Mouse (Mus musculus) testis, postnatal 14 days (tissue): ENCODE data around the gene Gin1.
"Not testable (repeated sequence)": the region's sequence is repeated elsewhere in the genome, so short reads cannot be mapped to it uniquely, and the experiment has no call there.

Source experiments
- DNase-seq: peaks from one replicate; pipeline ENCODE4 v3.0.0; 2021; ENCODE audit warnings: low spot score

The Gin1 gene

GRCm38 (mm10) chr1:97769904-97770753 is at the start of gene Gin1, which contains the start of gene Ppip5k2:
Gene Gin1, plus strand, starts transcription at chr1:97770172.
Gene Ppip5k2, minus strand, starts transcription at chr1:97770411.
- DNase-seq = peak; percentile 95

DNA sequence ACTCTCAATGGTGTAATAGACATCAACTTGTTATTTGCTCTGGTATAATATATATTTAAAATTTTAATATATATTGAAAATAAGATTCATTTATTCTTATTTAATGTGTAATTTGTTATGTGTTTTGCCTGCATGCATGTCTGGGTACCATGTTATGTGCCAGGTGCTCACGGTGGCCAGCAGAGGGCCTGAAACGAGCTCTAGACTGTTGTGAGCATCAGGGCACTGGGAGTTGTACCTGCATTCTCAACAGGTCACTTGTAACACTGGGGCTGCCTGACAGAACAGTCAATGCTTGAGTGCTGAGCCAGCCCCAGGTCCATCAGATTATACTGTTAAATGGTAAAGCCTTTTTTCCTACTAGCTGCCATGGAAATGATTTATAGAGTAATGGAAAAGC is 43.2 kb upstream of the Gin1 start:
- DNase-seq = no peak

- no peak for DNase-seq
Observed at GRCm38 (mm10) chr1:97729339-97729738, 40.6 kb upstream of the Gin1 start.

- DNase-seq = no peak
Observed at GRCm38 (mm10) chr1:97743063-97743462, 26.9 kb upstream of the Gin1 start.

DNA sequence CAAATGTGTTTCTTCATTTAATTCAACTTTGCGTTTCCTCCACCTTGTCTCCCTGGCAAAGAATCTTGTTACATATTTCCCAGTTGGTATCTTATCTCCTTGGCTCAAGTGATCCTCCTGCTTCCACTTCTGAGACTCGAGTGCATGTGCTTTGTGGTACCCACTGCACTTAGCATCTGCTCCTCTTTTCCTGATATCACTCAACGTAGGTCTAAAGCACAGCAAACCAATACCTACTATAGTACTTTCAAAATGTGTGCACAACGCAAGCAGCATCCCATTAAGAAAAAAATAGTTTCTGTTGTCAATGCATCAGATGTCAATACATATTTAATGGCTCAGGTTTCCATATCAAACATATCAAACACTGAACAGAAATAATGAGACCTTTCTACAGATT is 24.3 kb upstream of the Gin1 start:
- DNase-seq = no peak

DNA sequence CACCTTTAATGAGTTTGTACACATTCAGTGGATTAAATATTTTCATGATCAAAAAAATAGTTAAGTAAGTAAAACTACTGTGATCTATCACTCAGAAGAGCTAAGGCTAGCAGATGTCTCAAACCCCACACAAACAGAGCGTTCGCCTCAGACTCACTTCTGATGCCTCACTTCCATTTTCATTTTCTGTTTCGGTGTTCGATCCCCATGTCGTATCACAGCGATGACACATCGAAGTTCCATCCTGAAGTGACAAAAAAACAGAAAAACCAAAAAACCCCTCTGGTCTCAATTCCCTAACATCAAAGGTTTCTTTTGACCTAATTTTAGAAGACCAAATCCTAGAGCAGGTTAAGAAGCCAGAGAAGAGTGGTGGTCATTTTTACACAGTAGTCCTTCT is 23.7 kb upstream of the Gin1 start:
- DNase-seq = no peak

DNA sequence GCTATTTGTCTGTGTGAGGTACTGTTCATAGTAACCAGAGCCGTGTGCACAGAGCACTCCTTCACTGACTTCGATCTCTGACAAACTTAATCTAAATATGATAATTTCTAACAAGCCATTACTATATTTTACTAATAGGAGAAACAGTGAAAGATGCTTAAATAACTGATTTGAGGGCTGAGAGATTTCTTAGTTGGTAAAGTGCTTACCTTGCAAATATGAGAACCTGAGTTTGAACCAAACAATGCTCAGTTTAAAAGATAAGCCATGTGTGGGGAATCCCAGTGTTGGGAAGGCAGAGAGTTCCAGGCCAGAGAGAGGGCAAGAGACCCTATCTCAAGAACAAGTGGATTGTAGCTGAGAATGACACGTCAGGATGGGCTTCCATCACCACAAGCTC is 21.8 kb upstream of the Gin1 start:
- DNase-seq = no peak

DNA sequence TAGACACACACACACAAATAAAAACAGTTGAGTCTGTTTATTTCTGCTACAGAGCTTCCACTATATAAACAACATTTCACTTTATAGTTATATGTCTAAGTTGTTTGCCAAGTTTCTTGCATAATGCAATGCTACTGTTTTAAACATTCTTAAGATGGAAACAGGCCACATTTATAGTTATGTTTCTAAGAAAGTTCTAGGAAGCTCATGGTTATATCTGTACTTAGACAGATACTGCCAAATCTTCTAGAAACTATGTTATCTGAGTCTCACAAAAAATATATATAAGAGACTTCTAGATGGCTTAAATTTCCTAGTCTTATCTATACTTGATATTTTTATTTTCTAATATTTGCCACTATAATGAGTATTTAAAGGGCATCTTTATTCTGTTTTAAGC is 16.8 kb upstream of the Gin1 start:
- no peak for DNase-seq

DNA sequence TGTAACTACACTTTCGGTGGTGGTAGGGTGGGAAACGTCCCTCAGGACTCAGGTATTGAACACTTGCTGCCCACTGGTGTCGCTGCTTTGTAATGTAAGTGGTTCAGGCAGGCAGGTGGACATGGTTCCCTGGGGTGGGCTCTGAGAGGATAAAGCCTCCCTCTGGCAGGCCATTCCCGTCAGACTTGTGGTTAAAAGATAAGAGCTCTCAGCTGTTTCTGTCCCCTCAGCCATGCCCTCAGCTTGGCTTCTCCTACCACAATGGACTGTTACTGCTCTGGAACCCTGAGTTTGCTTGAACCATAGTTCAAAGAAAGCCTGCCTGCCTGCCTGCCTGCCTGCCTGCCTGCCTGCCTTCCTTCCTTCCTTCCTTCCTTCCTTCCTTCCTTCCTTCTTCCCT is 15.6 kb upstream of the Gin1 start:
- no peak for DNase-seq

DNA sequence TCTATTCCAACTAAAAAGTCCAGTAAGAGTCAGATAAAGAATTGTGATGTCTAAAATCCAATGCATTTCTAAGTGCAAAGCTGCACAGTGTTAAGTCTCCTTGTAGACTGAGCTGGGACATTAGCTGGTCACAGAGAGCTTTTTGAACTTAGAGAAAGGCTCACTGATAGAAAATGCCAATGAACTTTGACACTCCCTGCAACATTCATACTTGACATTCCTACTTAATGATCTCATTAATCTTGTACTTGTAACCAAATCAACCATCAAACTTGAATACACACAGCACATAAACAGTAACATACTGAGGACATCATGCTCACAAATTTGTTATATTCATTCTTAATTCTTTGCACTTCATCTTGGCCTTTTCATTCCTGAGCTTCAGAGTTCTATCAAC is 10.1 kb upstream of the Gin1 start:
- no peak for DNase-seq

GRCm38 (mm10) chr1:97760598-97760997 is 9.4 kb upstream of the Gin1 start:
- no peak for DNase-seq

- no peak for DNase-seq
Observed at GRCm38 (mm10) chr1:97761477-97761876, 8.5 kb upstream of the Gin1 start.

DNA sequence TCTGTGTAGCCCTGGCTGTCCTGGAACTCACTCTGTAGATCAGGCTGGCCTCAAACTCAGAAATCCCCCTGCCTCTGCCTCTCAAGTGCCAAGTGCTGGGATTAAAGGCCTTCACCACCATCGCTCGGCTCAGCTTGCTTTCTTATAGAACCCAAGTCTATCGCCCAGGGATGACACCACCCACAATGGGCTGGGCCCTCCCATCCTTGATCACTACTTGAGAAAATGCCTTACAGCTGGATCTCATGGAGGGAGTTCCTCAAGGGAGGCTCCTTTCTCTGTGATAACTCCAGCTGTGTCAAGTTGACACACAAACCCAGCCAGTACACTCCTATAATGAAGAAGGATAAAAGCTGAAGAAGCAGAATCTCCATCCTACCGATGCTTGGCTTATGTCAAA is 4.3 kb upstream of the Gin1 start:
- not testable (repeated sequence) for DNase-seq

GRCm38 (mm10) chr1:97768089-97768488 is 1.9 kb upstream of the Gin1 start:
- no peak for DNase-seq

GRCm38 (mm10) chr1:97768906-97769293 is 1.1 kb upstream of the Gin1 start:
- DNase-seq = no peak

DNA sequence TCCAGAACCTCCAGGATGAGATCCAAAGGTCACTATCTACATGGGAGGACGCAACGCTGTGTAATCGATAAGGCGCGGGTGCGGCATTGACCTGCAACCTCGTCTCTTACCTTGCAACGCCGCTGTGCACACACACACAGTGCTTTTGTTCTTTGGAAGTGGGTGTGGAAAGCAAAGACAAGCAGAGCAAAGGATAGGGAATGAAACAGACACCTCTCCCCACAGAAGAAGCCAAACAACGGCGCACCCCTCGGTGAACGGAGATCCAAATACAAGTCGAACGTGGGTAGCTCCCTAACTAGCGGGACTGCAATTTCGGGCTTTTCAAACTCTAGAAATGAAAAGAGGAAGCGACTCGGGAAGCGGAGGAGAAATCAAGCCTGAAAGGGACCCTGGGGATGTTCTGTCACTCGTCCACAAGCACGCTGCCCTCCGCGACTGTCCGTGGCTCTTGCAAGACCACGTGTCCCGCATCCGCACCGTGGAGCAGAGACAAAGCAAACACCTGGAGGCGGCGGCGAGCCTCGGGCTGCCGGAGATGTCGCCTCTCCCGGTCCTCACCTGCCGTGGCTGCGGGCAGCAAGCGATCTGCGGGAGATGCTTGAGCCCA is 573 bp upstream of the Gin1 start:
- peak; percentile 28 for DNase-seq

DNA sequence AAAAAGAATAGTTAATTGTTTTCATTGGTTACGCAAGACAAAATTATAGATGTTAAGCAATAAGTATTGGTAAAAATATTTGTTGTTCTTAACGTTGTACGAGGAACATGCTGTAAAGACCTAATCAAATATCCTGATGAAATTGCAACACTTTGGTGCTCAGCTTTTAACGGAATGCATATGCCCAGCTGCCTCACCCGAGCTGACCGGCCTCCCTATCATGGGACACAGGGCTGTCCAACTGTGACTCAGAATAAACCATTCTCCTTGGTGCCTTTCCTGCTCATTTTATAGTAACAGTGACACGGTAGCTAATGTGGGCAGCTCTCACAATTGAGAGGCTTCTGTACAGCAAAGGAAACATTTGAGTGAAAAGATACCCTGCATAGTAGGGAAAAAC is 1.1 kb downstream of the Gin1 start:
- DNase-seq = no peak

DNA sequence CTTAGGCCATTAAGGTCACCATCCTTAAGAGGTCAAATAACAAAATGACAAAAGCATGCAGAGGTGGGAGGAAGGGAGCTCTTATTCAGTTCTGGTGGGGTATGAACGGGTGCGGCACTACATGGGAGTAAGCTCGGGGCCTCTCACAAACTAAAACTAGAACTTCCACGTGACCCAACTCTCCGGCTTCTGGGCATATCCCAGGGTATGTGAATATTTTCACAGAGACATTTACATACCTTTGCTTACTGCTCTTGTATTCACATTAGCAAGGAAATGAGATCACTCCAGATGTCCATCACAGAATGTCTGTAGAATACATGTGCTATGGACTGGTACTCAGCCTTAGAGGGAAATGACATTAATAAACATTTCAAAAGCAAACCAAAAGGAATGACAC is 1.8 kb downstream of the Gin1 start:
- DNase-seq = no peak

GRCm38 (mm10) chr1:97773362-97773761 is 3.4 kb downstream of the Gin1 start:
- DNase-seq = no peak

GRCm38 (mm10) chr1:97773973-97774372 is 4.0 kb downstream of the Gin1 start:
- no peak for DNase-seq

GRCm38 (mm10) chr1:97781674-97782073 is 11.7 kb downstream of the Gin1 start:
- no peak for DNase-seq

- no peak for DNase-seq
Observed at GRCm38 (mm10) chr1:97784928-97785327, 15.0 kb downstream of the Gin1 start.

DNA sequence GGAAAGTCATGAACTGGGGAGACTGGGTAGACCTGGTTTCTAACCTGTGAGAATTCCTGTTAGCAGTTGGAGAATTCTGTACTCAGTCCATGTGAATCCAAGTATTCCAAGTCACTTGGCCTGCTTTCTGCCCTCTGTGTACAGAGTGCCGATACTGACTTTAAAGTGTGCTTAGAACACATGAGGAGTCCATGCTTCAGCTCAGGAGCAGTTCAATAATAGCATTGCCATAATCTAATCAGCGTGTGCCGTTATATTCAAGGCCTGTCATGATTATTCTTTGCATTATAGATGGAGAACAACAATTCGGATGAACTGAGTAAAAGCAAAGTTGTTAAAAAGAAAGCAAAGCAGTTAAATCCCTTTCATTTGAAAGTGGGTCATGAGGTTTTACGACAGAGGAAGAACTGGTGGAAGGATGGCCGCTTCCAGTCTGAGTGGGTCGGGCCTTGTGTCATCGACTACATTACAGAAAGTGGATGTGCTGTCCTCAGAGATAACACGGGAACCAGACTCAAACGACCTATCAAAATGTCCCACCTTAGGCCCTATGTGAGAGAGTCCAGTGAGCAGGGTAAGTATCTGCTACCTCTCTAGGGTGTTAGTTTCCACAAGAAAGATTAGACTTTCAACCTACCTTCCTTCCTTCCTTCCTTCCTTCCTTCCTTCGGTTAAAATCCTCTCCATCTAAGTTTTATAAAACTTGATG is 15.9 kb downstream of the Gin1 start:
- DNase-seq = no peak
